Mouse (Mus musculus) forebrain, postnatal 0 days (tissue): Measurements from ENCODE around the gene Gm21748. TPM values are rescaled to one million over a fixed set of nuclear protein-coding genes. Genes with fewer than 3 reads are reported as not detected.
"Not testable (repeated sequence)": the region's sequence is repeated elsewhere in the genome, so short reads cannot be mapped to it uniquely, and the experiment has no call there.

Experiments used
- ATAC-seq: fragments of 200-750 bp; cut with Nextera tagmentation; 2 replicates; pipeline ENCODE4 v1.8.0; 2017; ENCODE audit warnings: mild to moderate bottlenecking, moderate library complexity
- DNase-seq: peaks from one replicate; pipeline ENCODE4 v3.0.0-alpha.2; 2015
- H3K27ac ChIP-seq: fragments of 300-500 bp; sonication (generic); 2 replicates; pipeline ENCODE4 v1.5.1; 2014; ENCODE audit warnings: low read depth, mild to moderate bottlenecking, antibody characterized with exemption, low read length, moderate library complexity, mixed read lengths
- H3K27me3 ChIP-seq: fragments of 300-500 bp; sonication (generic); 2 replicates; pipeline ENCODE4 v1.6.1; 2014; ENCODE audit warnings: mild to moderate bottlenecking, low read length, mixed read lengths; ENCODE audit not compliant: insufficient read depth
- H3K36me3 ChIP-seq: fragments of 300-500 bp; sonication (generic); 2 replicates; pipeline ENCODE4 v1.6.1; 2014; ENCODE audit warnings: mild to moderate bottlenecking, moderate library complexity; ENCODE audit not compliant: insufficient read depth
- H3K4me1 ChIP-seq: fragments of 300-500 bp; sonication (generic); 2 replicates; pipeline ENCODE4 v1.6.1; 2014; ENCODE audit warnings: antibody characterized with exemption; ENCODE audit not compliant: insufficient read depth
- H3K4me2 ChIP-seq: fragments of 300-500 bp; sonication (generic); 2 replicates; pipeline ENCODE4 v1.6.1; 2014; ENCODE audit warnings: low read depth, mild to moderate bottlenecking, moderate library complexity
- H3K4me3 ChIP-seq: fragments of 300-500 bp; sonication (generic); 2 replicates; pipeline ENCODE4 v1.5.1; 2014; ENCODE audit warnings: low read depth, low read length, mixed read lengths
- H3K9ac ChIP-seq: fragments of 300-500 bp; sonication (generic); 2 replicates; pipeline ENCODE4 v1.6.1; 2014; ENCODE audit warnings: mild to moderate bottlenecking
- H3K9me3 ChIP-seq: fragments of 300-500 bp; sonication (generic); 2 replicates; pipeline ENCODE4 v1.6.1; 2016; ENCODE audit warnings: low read length
- WGBS: fragments of 180-500 bp; shearing (Covaris S2); extraction: QIAGEN DNeasy Blood & Tissue Kit; methylation state at CpG from one replicate; pipeline ENCODE4 v1.1.7; 2014; 5-methylcytosine and 5-hydroxymethylcytosine counted together
- polyA plus RNA-seq: library from polyadenylated mRNA; unstranded; fragments of >200 nt; fragmentation: Nextera tagmentation; extraction: Ambion mirVana; gene quantifications from 2 replicates; pipeline ENCODE4 v1.2.1, GENCODE M21; 2015
- total RNA-seq: library from RNA; depleted of rRNA; stranded (reverse); fragments of >200 nt; gene quantifications from 2 replicates; pipeline ENCODE4 v1.2.3, GENCODE M21; 2014; rRNA removed

Gm21748 gene
- not detected in 2 replicates for total RNA-seq
- not detected in 2 replicates for polyA plus RNA-seq

DNA sequence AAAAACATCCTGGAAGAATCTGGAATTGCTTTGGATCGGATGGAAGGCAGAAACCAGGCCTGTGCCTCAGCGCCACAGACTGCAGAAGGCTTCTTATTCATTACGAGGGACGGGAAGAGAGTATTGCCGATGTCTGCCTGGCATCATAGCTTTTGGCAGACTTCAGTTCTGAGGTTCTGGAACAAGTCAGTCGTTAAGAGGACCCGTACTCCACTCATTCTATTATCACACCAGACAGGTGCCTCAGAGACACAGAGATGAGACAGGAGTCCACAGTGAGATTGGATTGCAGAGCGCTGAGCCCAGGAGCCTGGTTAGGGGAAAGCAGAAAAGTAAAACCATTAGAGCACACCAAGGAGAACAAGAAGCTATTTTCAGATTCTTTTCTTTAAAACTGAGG, at the start of gene Gm21748:
Gene Gm21748 (minus strand): TSS at position 101 of the 400 bp plus-strand sequence.
- H3K36me3 ChIP-seq, H3K4me3 ChIP-seq, H3K9me3 ChIP-seq, H3K27me3 ChIP-seq, ATAC-seq, H3K4me1 ChIP-seq, H3K27ac ChIP-seq, H3K4me2 ChIP-seq, H3K9ac ChIP-seq, DNase-seq: not testable (repeated sequence)
- no CpG with 5 or more reads among the region's 8 CpGs for WGBS

Other genes starting within 250 kb of the Gm21748 start
- not detected in 2 replicates for gene Gm21860, start 84.4 kb downstream of the Gm21748 start, total RNA-seq
- not detected in 2 replicates for gene Gm21860, start 84.4 kb downstream of the Gm21748 start, polyA plus RNA-seq
- gene Gm47283, start 54.4 kb downstream of the Gm21748 start, total RNA-seq = not detected in 2 replicates
- gene Gm47283, start 54.4 kb downstream of the Gm21748 start, polyA plus RNA-seq = not detected in 2 replicates